16 mouse cellular contexts compared by ENCODE assay signal in genomic region chr11:11556186-11556585, GRCm38 (mm10).
"Had no signal": no experiment of that assay in that cellular context is flagged by ENCODE, and none has a peak within 500 bp of the region (broad histone marks: within the 10 kb centered on the region; RNA-seq: fewer than 3 reads in every experiment).

No protein-coding gene starts in this region.

- H3K27me3 ChIP-seq: kidney, embryonic 15.5 days; limb, embryonic 15.5 days; midbrain, embryonic 12.5 days; midbrain, embryonic 15.5 days; neural tube, embryonic 13.5 days had no signal

- H3K4me1 ChIP-seq: kidney, embryonic 15.5 days; limb, embryonic 12.5 days; limb, embryonic 15.5 days; midbrain, embryonic 12.5 days; midbrain, embryonic 15.5 days; neural tube, embryonic 13.5 days had no signal

- H3K4me3 ChIP-seq: kidney, embryonic 15.5 days; left cerebral cortex, adult 2 months; limb, embryonic 12.5 days; limb, embryonic 15.5 days; midbrain, embryonic 12.5 days; midbrain, embryonic 15.5 days; neural tube, embryonic 13.5 days had no signal

- DNase-seq: layer of hippocampus, postnatal 36 days; left cerebral cortex, postnatal 4 days; liver, postnatal 0 days; lung, embryonic 14.5 days; retina, postnatal 1 day had no signal

- H3K9me3 ChIP-seq: kidney, embryonic 15.5 days; limb, embryonic 12.5 days; limb, embryonic 15.5 days; midbrain, embryonic 12.5 days; midbrain, embryonic 15.5 days; neural tube, embryonic 13.5 days had no signal

- H3K36me3 ChIP-seq: kidney, embryonic 15.5 days; limb, embryonic 12.5 days; limb, embryonic 15.5 days; midbrain, embryonic 12.5 days; midbrain, embryonic 15.5 days; neural tube, embryonic 13.5 days had no signal

- H3K4me2 ChIP-seq: kidney, embryonic 15.5 days; limb, embryonic 12.5 days; limb, embryonic 15.5 days; liver, embryonic 11.5 days; lung, embryonic 14.5 days; midbrain, embryonic 12.5 days; midbrain, embryonic 15.5 days; neural tube, embryonic 13.5 days had no signal

- H3K9ac ChIP-seq: kidney, embryonic 15.5 days; limb, embryonic 12.5 days; limb, embryonic 15.5 days; liver, embryonic 14.5 days; liver, postnatal 0 days; lung, embryonic 14.5 days; midbrain, embryonic 12.5 days; midbrain, embryonic 15.5 days; neural tube, embryonic 13.5 days had no signal

- ATAC-seq: liver, postnatal 0 days; lung, postnatal 0 days; midbrain, embryonic 15.5 days had no signal

- H3K27ac ChIP-seq: kidney, embryonic 15.5 days; left cerebral cortex, adult 2 months; limb, embryonic 12.5 days; limb, embryonic 15.5 days; liver, embryonic 14.5 days; macrophage; midbrain, embryonic 12.5 days; midbrain, embryonic 15.5 days; neural tube, embryonic 13.5 days had no signal
